ENCODE assay signal across 22 mouse cellular contexts in genomic region chr5:138936399-138937089, GRCm38 (mm10).
"Had no signal": no experiment of that assay in that cellular context is flagged by ENCODE, and none has a peak within 500 bp of the region (broad histone marks: within the 10 kb centered on the region; RNA-seq: fewer than 3 reads in every experiment).

No protein-coding gene starts in this region.

- H3K9me3 ChIP-seq: lung, embryonic 15.5 days; midbrain, embryonic 10.5 days; midbrain, embryonic 12.5 days; neural tube, embryonic 13.5 days; neural tube, embryonic 15.5 days; stomach, embryonic 15.5 days had no signal

- H3K4me3 ChIP-seq: lung, embryonic 15.5 days; midbrain, embryonic 10.5 days; midbrain, embryonic 12.5 days; myocyte; neural tube, embryonic 13.5 days; neural tube, embryonic 15.5 days; stomach, embryonic 15.5 days had no signal

- H3K9ac ChIP-seq: liver, postnatal 0 days; lung, embryonic 15.5 days; midbrain, embryonic 12.5 days; neural tube, embryonic 13.5 days; neural tube, embryonic 15.5 days; stomach, embryonic 15.5 days had no signal

- ATAC-seq: liver, postnatal 0 days; lung, postnatal 0 days; midbrain, embryonic 16.5 days had no signal

- H3K36me3 ChIP-seq: lung, embryonic 15.5 days; midbrain, embryonic 10.5 days; midbrain, embryonic 12.5 days; neural tube, embryonic 13.5 days; neural tube, embryonic 15.5 days; stomach, embryonic 15.5 days had no signal

- H3K27ac ChIP-seq: lung, embryonic 15.5 days; macrophage; midbrain, embryonic 10.5 days; midbrain, embryonic 12.5 days; neural tube, embryonic 13.5 days; neural tube, embryonic 15.5 days; stomach, embryonic 15.5 days; stomach, postnatal 0 days had no signal

- H3K4me2 ChIP-seq: lung, embryonic 15.5 days; midbrain, embryonic 12.5 days; neural tube, embryonic 13.5 days; neural tube, embryonic 15.5 days; stomach, embryonic 15.5 days had no signal

- H3K27me3 ChIP-seq: stomach, embryonic 15.5 days had no signal

- DNase-seq: liver, postnatal 0 days; lung, adult 2 months; lung, postnatal 14 days; lung, postnatal 36 days; midbrain, embryonic 14.5 days; retina, postnatal 1 day; right cerebral cortex, adult 18-20 months; right cerebral cortex, postnatal 25 days; right cerebral cortex, postnatal 4 days; thymus, postnatal 25 days; thymus, postnatal 4 days had no signal
